Mouse (Mus musculus) liver, embryonic 13.5 days (tissue): ENCODE measurements at regions not wholly inside any gene's neighbourhood (a gene's known extent, or its start where the extent isn't known, plus 50 kb on each side); places are given as distances from the start of the nearest gene placed in this dataset.

Experiments
- ATAC-seq: fragments of 200-750 bp; cut with Nextera tagmentation; 2 replicates; pipeline ENCODE4 v1.8.0; 2017; ENCODE audit warnings: low read depth, mild to moderate bottlenecking, moderate number of reproducible peaks, moderate library complexity
- DNase-seq: peaks from one replicate; pipeline ENCODE4 v3.0.0; 2022
- H3K27ac ChIP-seq: fragments of 300-500 bp; sonication (generic); 2 replicates; pipeline ENCODE4 v1.5.1; 2015; ENCODE audit warnings: moderate library complexity, mild to moderate bottlenecking, inconsistent platforms
- H3K27me3 ChIP-seq: fragments of 300-500 bp; sonication (generic); 2 replicates; pipeline ENCODE4 v1.6.1; 2015; ENCODE audit warnings: mild to moderate bottlenecking, inconsistent platforms
- H3K36me3 ChIP-seq: fragments of 300-500 bp; sonication (generic); 2 replicates; pipeline ENCODE4 v1.6.1; 2015; ENCODE audit warnings: mild to moderate bottlenecking, inconsistent platforms
- H3K4me1 ChIP-seq: fragments of 300-500 bp; sonication (generic); replicated peaks from 2 replicates; pipeline ENCODE4 v1.6.1; 2015; ENCODE audit warnings: inconsistent platforms
- H3K4me2 ChIP-seq: fragments of 300-500 bp; sonication (generic); 2 replicates; pipeline ENCODE4 v1.6.1; 2015; ENCODE audit warnings: inconsistent platforms, mild to moderate bottlenecking, moderate library complexity
- H3K4me3 ChIP-seq: fragments of 300-500 bp; sonication (generic); replicated peaks from 2 replicates; pipeline ENCODE4 v1.5.1; 2015; ENCODE audit warnings: mild to moderate bottlenecking, inconsistent platforms
- H3K9ac ChIP-seq: fragments of 300-500 bp; sonication (generic); 2 replicates; pipeline ENCODE4 v1.6.1; 2015; ENCODE audit warnings: mild to moderate bottlenecking, inconsistent platforms
- H3K9me3 ChIP-seq: fragments of 300-500 bp; sonication (generic); replicated peaks from 2 replicates; pipeline ENCODE4 v1.6.1; 2016; ENCODE audit warnings: inconsistent platforms
- WGBS: fragments of 180-500 bp; shearing (Covaris S2); methylation state at CpG from one replicate; pipeline ENCODE4 v1.1.7; 2015; ENCODE audit not compliant: insufficient replicate concordance; 5-methylcytosine and 5-hydroxymethylcytosine counted together

- no peaks in the 10 kb centered on the region for H3K9me3 ChIP-seq
- DNase-seq = no peak
- H3K27ac ChIP-seq = no peak overlapping the region
- no peak overlapping the region for H3K4me3 ChIP-seq
- H3K4me2 ChIP-seq = no peak overlapping the region
- no peak for ATAC-seq
- H3K36me3 ChIP-seq = no peaks in the 10 kb centered on the region
- H3K4me1 ChIP-seq = no peaks in the 10 kb centered on the region
- H3K27me3 ChIP-seq = no peaks in the 10 kb centered on the region
- no peak overlapping the region for H3K9ac ChIP-seq
- 58% methylated on average over 8 of the region's 8 CpGs for WGBS
Measured at GRCm38 (mm10) chr10:25068301-25068700, 141.0 kb upstream of the Arg1 start.

- H3K27ac ChIP-seq = no peak overlapping the region
- H3K36me3 ChIP-seq = no peaks in the 10 kb centered on the region
- H3K4me1 ChIP-seq = no peaks in the 10 kb centered on the region
- ATAC-seq (no peak), DNase-seq (no peak)
- no peaks in the 10 kb centered on the region for H3K27me3 ChIP-seq
- no peak overlapping the region for H3K4me3 ChIP-seq
- H3K9me3 ChIP-seq = no peaks in the 10 kb centered on the region
- no peak overlapping the region for H3K4me2 ChIP-seq
- WGBS = 68% methylated on average over 6 of the region's 6 CpGs
- H3K9ac ChIP-seq = no peak overlapping the region
Measured at GRCm38 (mm10) chr10:25064701-25065362, 137.5 kb upstream of the Arg1 start.

- no peaks in the 10 kb centered on the region for H3K27me3 ChIP-seq
- no peaks in the 10 kb centered on the region for H3K36me3 ChIP-seq
- H3K4me2 ChIP-seq = no peak overlapping the region
- no peak overlapping the region for H3K4me3 ChIP-seq
- no peak overlapping the region for H3K9ac ChIP-seq
- H3K27ac ChIP-seq = no peak overlapping the region
- H3K9me3 ChIP-seq = no peaks in the 10 kb centered on the region
- no peaks in the 10 kb centered on the region for H3K4me1 ChIP-seq
- ATAC-seq = no peak
- WGBS = 41% methylated on average over 13 of the region's 13 CpGs
- DNase-seq = no peak
Measured at GRCm38 (mm10) chr10:25061402-25062055, 134.2 kb upstream of the Arg1 start.

- H3K36me3 ChIP-seq = no peaks in the 10 kb centered on the region
- no peak for ATAC-seq
- H3K9me3 ChIP-seq = no peaks in the 10 kb centered on the region
- 75% methylated on average over 11 of the region's 11 CpGs for WGBS
- H3K27me3 ChIP-seq = no peaks in the 10 kb centered on the region
- no peak overlapping the region for H3K27ac ChIP-seq
- no peak overlapping the region for H3K4me3 ChIP-seq
- no peak for DNase-seq
- no peak overlapping the region for H3K9ac ChIP-seq
- no peak overlapping the region for H3K4me2 ChIP-seq
- no peaks in the 10 kb centered on the region for H3K4me1 ChIP-seq
Measured at GRCm38 (mm10) chr10:25058694-25059093, 131.4 kb upstream of the Arg1 start.

- Histone ChIP-seq H3K4me1 (no peaks in the 10 kb centered on the region), H3K9ac (no peak overlapping the region), H3K9me3 (no peaks in the 10 kb centered on the region), H3K27ac (no peak overlapping the region), H3K27me3 (no peaks in the 10 kb centered on the region), H3K36me3 (no peaks in the 10 kb centered on the region), H3K4me2 (no peak overlapping the region), H3K4me3 (no peak overlapping the region)
- no peak for DNase-seq
- ATAC-seq = no peak
- 61% methylated on average over 3 of the region's 3 CpGs for WGBS
Measured at GRCm38 (mm10) chr10:25051998-25052397, 124.7 kb upstream of the Arg1 start.

GRCm38 (mm10) chr10:25051368-25051874 lies 124.1 kb upstream of the Arg1 start:
- Histone ChIP-seq H3K36me3 (no peaks in the 10 kb centered on the region), H3K4me1 (no peaks in the 10 kb centered on the region), H3K27ac (no peak overlapping the region), H3K27me3 (no peaks in the 10 kb centered on the region), H3K4me2 (no peak overlapping the region), H3K9me3 (no peaks in the 10 kb centered on the region), H3K9ac (no peak overlapping the region), H3K4me3 (no peak overlapping the region)
- 42% methylated on average over 5 of the region's 5 CpGs for WGBS
- DNase-seq (no peak), ATAC-seq (no peak)

- Histone ChIP-seq H3K4me1 (no peaks in the 10 kb centered on the region), H3K4me3 (no peak overlapping the region), H3K36me3 (no peaks in the 10 kb centered on the region), H3K27ac (no peak overlapping the region), H3K9me3 (no peaks in the 10 kb centered on the region), H3K27me3 (no peaks in the 10 kb centered on the region), H3K4me2 (no peak overlapping the region), H3K9ac (no peak overlapping the region)
- DNase-seq (no peak), ATAC-seq (no peak)
- 76% methylated on average over 4 of the region's 4 CpGs for WGBS
Measured at GRCm38 (mm10) chr10:25041221-25041620, 113.9 kb upstream of the Arg1 start.

- no peak overlapping the region for H3K27ac ChIP-seq
- WGBS = 87% methylated on average over 3 of the region's 3 CpGs
- H3K4me1 ChIP-seq = no peaks in the 10 kb centered on the region
- no peaks in the 10 kb centered on the region for H3K36me3 ChIP-seq
- no peaks in the 10 kb centered on the region for H3K9me3 ChIP-seq
- no peak overlapping the region for H3K4me3 ChIP-seq
- H3K4me2 ChIP-seq = no peak overlapping the region
- DNase-seq (no peak), ATAC-seq (no peak)
- no peaks in the 10 kb centered on the region for H3K27me3 ChIP-seq
- H3K9ac ChIP-seq = no peak overlapping the region
Measured at GRCm38 (mm10) chr10:25039926-25040325, 112.6 kb upstream of the Arg1 start.

GRCm38 (mm10) chr10:25036928-25037327 lies 109.6 kb upstream of the Arg1 start:
- no peak for ATAC-seq
- H3K9ac ChIP-seq = no peak overlapping the region

GRCm38 (mm10) chr10:25035363-25035762 lies 108.1 kb upstream of the Arg1 start:
- ATAC-seq (no peak), DNase-seq (no peak)
- no peak overlapping the region for H3K27ac ChIP-seq
- WGBS = 69% methylated on average over 6 of the region's 6 CpGs
- no peaks in the 10 kb centered on the region for H3K27me3 ChIP-seq
- no peak overlapping the region for H3K4me2 ChIP-seq
- H3K4me1 ChIP-seq = no peaks in the 10 kb centered on the region
- H3K4me3 ChIP-seq = no peak overlapping the region
- no peaks in the 10 kb centered on the region for H3K9me3 ChIP-seq
- no peaks in the 10 kb centered on the region for H3K36me3 ChIP-seq
- H3K9ac ChIP-seq = no peak overlapping the region

More at GRCm38 (mm10) chr10:25036928-25037327, 109.6 kb upstream of the Arg1 start:
- 37% methylated on average over 3 of the region's 3 CpGs for WGBS
- Histone ChIP-seq H3K4me2 (no peak overlapping the region), H3K4me1 (no peaks in the 10 kb centered on the region), H3K9me3 (no peaks in the 10 kb centered on the region), H3K27me3 (no peaks in the 10 kb centered on the region), H3K27ac (no peak overlapping the region), H3K36me3 (no peaks in the 10 kb centered on the region), H3K4me3 (no peak overlapping the region)
- DNase-seq = no peak

- H3K27me3 ChIP-seq = no peaks in the 10 kb centered on the region
- H3K9me3 ChIP-seq = no peaks in the 10 kb centered on the region
- no peak overlapping the region for H3K27ac ChIP-seq
- ATAC-seq (no peak), DNase-seq (no peak)
- H3K4me1 ChIP-seq = no peaks in the 10 kb centered on the region
- no peak overlapping the region for H3K4me3 ChIP-seq
- no peaks in the 10 kb centered on the region for H3K36me3 ChIP-seq
- no peak overlapping the region for H3K4me2 ChIP-seq
- WGBS = 54% methylated on average over 1 of the region's 1 CpGs
- no peak overlapping the region for H3K9ac ChIP-seq
Measured at GRCm38 (mm10) chr10:25032625-25033024, 105.3 kb upstream of the Arg1 start.

GRCm38 (mm10) chr10:25029387-25029915 lies 102.2 kb upstream of the Arg1 start:
- H3K36me3 ChIP-seq = no peaks in the 10 kb centered on the region
- no peak overlapping the region for H3K9ac ChIP-seq
- 55% methylated on average over 6 of the region's 6 CpGs for WGBS
- no peaks in the 10 kb centered on the region for H3K4me1 ChIP-seq
- DNase-seq (no peak), ATAC-seq (no peak)
- H3K4me3 ChIP-seq = no peak overlapping the region
- no peaks in the 10 kb centered on the region for H3K27me3 ChIP-seq
- no peak overlapping the region for H3K4me2 ChIP-seq
- no peak overlapping the region for H3K27ac ChIP-seq
- H3K9me3 ChIP-seq = no peaks in the 10 kb centered on the region
